Mouse (Mus musculus) MEL (cell line): ENCODE measurements around the gene Fmnl2. TPM values are rescaled to one million over a fixed set of nuclear protein-coding genes. Genes with fewer than 3 reads are reported as not detected.

ENCODE experiments used
- DNase-seq: peaks from one replicate; pipeline ENCODE4 v3.0.0; 2011; ENCODE audit warnings: low read depth, low spot score
- H3K27ac ChIP-seq: 2 replicates; pipeline ENCODE4 v1.5.1; 2012; ENCODE audit warnings: low read depth, mild to moderate bottlenecking, control low read depth, low read length, moderate library complexity; ENCODE audit not compliant: control insufficient read depth
- H3K27me3 ChIP-seq, 2 experiments: fragments of 150-350 bp in 1 of 2; sonication (generic) in 1 of 2; 2 replicates each; pipeline ENCODE4 v1.6.1; 2012; ENCODE audit warnings: low read length in 2 of 2, mild to moderate bottlenecking in 2 of 2, improper control_type of control experiment in 1 of 2, moderate library complexity in 1 of 2; ENCODE audit not compliant: insufficient read depth in 2 of 2, control insufficient read depth in 1 of 2
- H3K36me3 ChIP-seq, 2 experiments: 2 replicates each; pipeline ENCODE4 v1.6.1; 2012 to 2014; ENCODE audit warnings: low read length in 2 of 2, improper control_type of control experiment in 1 of 2, inconsistent platforms in 1 of 2, mild to moderate bottlenecking in 1 of 2; ENCODE audit not compliant: insufficient read depth in 2 of 2, control insufficient read depth in 1 of 2
- H3K4me1 ChIP-seq, 2 experiments: fragments of 150-350 bp in 1 of 2; sonication (generic) in 1 of 2; 2 replicates each; pipeline ENCODE4 v1.6.1; 2012; ENCODE audit warnings: low read length in 2 of 2, improper control_type of control experiment in 1 of 2, mild to moderate bottlenecking in 1 of 2; ENCODE audit not compliant: insufficient read depth in 2 of 2, control insufficient read depth in 1 of 2
- H3K4me3 ChIP-seq, 2 experiments: fragments of 150-350 bp in 1 of 2; sonication (generic) in 1 of 2; 2 replicates each; pipeline ENCODE4 v1.5.1; 2012; ENCODE audit warnings: low read depth in 2 of 2, low read length in 2 of 2, mild to moderate bottlenecking in 2 of 2, moderate library complexity in 2 of 2, control low read depth in 1 of 2, improper control_type of control experiment in 1 of 2; ENCODE audit not compliant: control insufficient read depth in 1 of 2, insufficient read depth in 1 of 2
- H3K79me2 ChIP-seq: 2 replicates; pipeline ENCODE4 v1.6.1; 2012; ENCODE audit warnings: mild to moderate bottlenecking, low read length, moderate library complexity; ENCODE audit not compliant: control insufficient read depth, poor library complexity, insufficient read depth
- H3K9ac ChIP-seq: 2 replicates; pipeline ENCODE4 v1.6.1; 2012; ENCODE audit warnings: low read depth, mild to moderate bottlenecking, control low read depth, low read length, moderate library complexity; ENCODE audit not compliant: control insufficient read depth, poor library complexity, severe bottlenecking
- H3K9me3 ChIP-seq: fragments of 150-350 bp; sonication (generic); replicated peaks from 2 replicates; pipeline ENCODE4 v1.6.1; 2012; ENCODE audit warnings: mild to moderate bottlenecking, low read length, improper control_type of control experiment, moderate library complexity; ENCODE audit not compliant: insufficient read depth
- BHLHE40 ChIP-seq: IDR thresholded peaks from 2 replicates; pipeline ENCODE4 v1.6.1; 2012; ENCODE audit warnings: low read depth, mild to moderate bottlenecking, inconsistent platforms, low read length, improper control_type of control experiment, borderline replicate concordance
- CHD1 ChIP-seq: IDR thresholded peaks from 2 replicates; pipeline ENCODE4 v1.6.1; 2012; ENCODE audit warnings: low read depth, mild to moderate bottlenecking, inconsistent platforms, low read length, improper control_type of control experiment
- CHD2 ChIP-seq: IDR thresholded peaks from 2 replicates; pipeline ENCODE4 v1.6.1; 2011; ENCODE audit warnings: low read length, improper control_type of control experiment
- CTCF ChIP-seq, 3 experiments: IDR thresholded peaks in 2 of 3; conservative IDR thresholded peaks in 1 of 3; 2 replicates each; pipeline ENCODE4 v1.5.1; 2011 to 2012; ENCODE audit warnings: low read length in 3 of 3, low read depth in 2 of 3, mild to moderate bottlenecking in 2 of 3, improper control_type of control experiment in 1 of 3, inconsistent platforms in 1 of 3, mixed read lengths in 1 of 3, moderate library complexity in 1 of 3; ENCODE audit not compliant: control insufficient read depth in 1 of 3, insufficient read depth in 1 of 3, poor library complexity in 1 of 3, severe bottlenecking in 1 of 3
- E2F4 ChIP-seq: IDR thresholded peaks from 2 replicates; pipeline ENCODE4 v1.6.1; 2011; ENCODE audit warnings: low read depth, low read length, improper control_type of control experiment, borderline replicate concordance
- ELF1 ChIP-seq: IDR thresholded peaks from 2 replicates; pipeline ENCODE4 v1.6.1; 2014; ENCODE audit warnings: low read depth, mild to moderate bottlenecking, inconsistent platforms, low read length, improper control_type of control experiment, moderate library complexity
- ETS1 ChIP-seq: IDR thresholded peaks from 2 replicates; pipeline ENCODE4 v1.6.1; 2012; ENCODE audit warnings: low read depth, mild to moderate bottlenecking, inconsistent platforms, low read length, improper control_type of control experiment, moderate library complexity
- GABPA ChIP-seq: IDR thresholded peaks from 2 replicates; pipeline ENCODE4 v1.6.1; 2012; ENCODE audit warnings: low read depth, mild to moderate bottlenecking, inconsistent platforms, low read length, improper control_type of control experiment, moderate library complexity
- GATA1 ChIP-seq: IDR thresholded peaks from 2 replicates; pipeline ENCODE4 v1.6.1; 2011; ENCODE audit warnings: low read depth, low read length, improper control_type of control experiment
- HCFC1 ChIP-seq: IDR thresholded peaks from 2 replicates; pipeline ENCODE4 v1.6.1; 2012; ENCODE audit warnings: low read depth, mild to moderate bottlenecking, inconsistent platforms, low read length, improper control_type of control experiment, moderate library complexity
- KAT2A ChIP-seq: conservative IDR thresholded peaks from 2 replicates; pipeline ENCODE4 v1.6.1; 2012; ENCODE audit warnings: low read depth, low read length, improper control_type of control experiment, inconsistent platforms
- MEF2A ChIP-seq: IDR thresholded peaks from 2 replicates; pipeline ENCODE4 v1.6.1; 2014; ENCODE audit warnings: low read depth, mild to moderate bottlenecking, inconsistent platforms, low read length, improper control_type of control experiment; ENCODE audit not compliant: poor library complexity, insufficient replicate concordance, severe bottlenecking; ENCODE audit errors: extremely low read depth
- MYB ChIP-seq: IDR thresholded peaks from 2 replicates; pipeline ENCODE4 v1.6.1; 2011; ENCODE audit warnings: mild to moderate bottlenecking, low read depth, low read length, improper control_type of control experiment
- MYC ChIP-seq: IDR thresholded peaks from 2 replicates; pipeline ENCODE4 v1.6.1; 2011; ENCODE audit warnings: low read depth, mild to moderate bottlenecking, low read length, improper control_type of control experiment, moderate library complexity
- NELFE ChIP-seq: IDR thresholded peaks from 2 replicates; pipeline ENCODE4 v1.6.1; 2011; ENCODE audit warnings: low read depth, low read length, improper control_type of control experiment
- NRF1 ChIP-seq: IDR thresholded peaks from 2 replicates; pipeline ENCODE4 v1.6.1; 2014; ENCODE audit warnings: low read depth, mild to moderate bottlenecking, inconsistent platforms, low read length, improper control_type of control experiment, moderate library complexity; ENCODE audit not compliant: poor library complexity, insufficient read depth, severe bottlenecking
- POLR2A ChIP-seq, 2 experiments: IDR thresholded peaks; 2 replicates each; pipeline ENCODE4 v1.6.1; 2011 to 2012; ENCODE audit warnings: low read length in 2 of 2, mild to moderate bottlenecking in 2 of 2, control low read depth in 1 of 2, improper control_type of control experiment in 1 of 2, low read depth in 1 of 2, moderate library complexity in 1 of 2; ENCODE audit not compliant: control insufficient read depth in 1 of 2, insufficient read depth in 1 of 2, poor library complexity in 1 of 2
- POLR2AphosphoS5 ChIP-seq: IDR thresholded peaks from 2 replicates; pipeline ENCODE4 v1.6.1; 2012; ENCODE audit warnings: low read depth, borderline replicate concordance, mild to moderate bottlenecking, inconsistent platforms, low read length, moderate library complexity, mixed read lengths
- RCOR1 ChIP-seq: IDR thresholded peaks from 2 replicates; pipeline ENCODE4 v1.6.1; 2012; ENCODE audit warnings: low read depth, mild to moderate bottlenecking, inconsistent platforms, low read length, improper control_type of control experiment
- SIN3A ChIP-seq: IDR thresholded peaks from 2 replicates; pipeline ENCODE4 v1.6.1; 2012; ENCODE audit warnings: low read length, improper control_type of control experiment, inconsistent platforms
- SMC3 ChIP-seq: IDR thresholded peaks from 2 replicates; pipeline ENCODE4 v1.6.1; 2011; ENCODE audit warnings: low read depth, low read length, improper control_type of control experiment
- TAL1 ChIP-seq: IDR thresholded peaks from 2 replicates; pipeline ENCODE4 v1.6.1; 2012; ENCODE audit warnings: mild to moderate bottlenecking, inconsistent platforms, low read length, moderate library complexity, mixed read lengths
- TBP ChIP-seq: IDR thresholded peaks from 2 replicates; pipeline ENCODE4 v1.8.0; 2011; ENCODE audit warnings: low read depth, low read length, improper control_type of control experiment
- TCF12 ChIP-seq: IDR thresholded peaks from 2 replicates; pipeline ENCODE4 v1.6.1; 2014; ENCODE audit warnings: low read depth, mild to moderate bottlenecking, inconsistent platforms, low read length, improper control_type of control experiment, moderate library complexity
- UBTF ChIP-seq: IDR thresholded peaks from 2 replicates; pipeline ENCODE4 v1.6.1; 2012; ENCODE audit warnings: low read depth, mild to moderate bottlenecking, inconsistent platforms, low read length, improper control_type of control experiment, moderate library complexity, borderline replicate concordance; ENCODE audit not compliant: insufficient read depth
- USF1 ChIP-seq: IDR thresholded peaks from 2 replicates; pipeline ENCODE4 v1.6.1; 2014; ENCODE audit warnings: low read depth, mild to moderate bottlenecking, inconsistent platforms, low read length, improper control_type of control experiment, moderate library complexity
- USF2 ChIP-seq, 2 experiments: IDR thresholded peaks; 2 replicates each; pipeline ENCODE4 v1.6.1; 2011 to 2012; ENCODE audit warnings: improper control_type of control experiment in 2 of 2, low read length in 2 of 2, borderline replicate concordance in 1 of 2, inconsistent platforms in 1 of 2, low read depth in 1 of 2, mild to moderate bottlenecking in 1 of 2; ENCODE audit not compliant: insufficient read depth in 1 of 2
- ZC3H11A ChIP-seq: IDR thresholded peaks from 2 replicates; pipeline ENCODE4 v1.6.1; 2012; ENCODE audit warnings: low read depth, mild to moderate bottlenecking, inconsistent platforms, low read length, improper control_type of control experiment
- ZMIZ1 ChIP-seq: IDR thresholded peaks from 2 replicates; pipeline ENCODE4 v1.6.1; 2012; ENCODE audit warnings: low read depth, mild to moderate bottlenecking, inconsistent platforms, low read length, improper control_type of control experiment, moderate library complexity
- ZNF384 ChIP-seq: IDR thresholded peaks from 2 replicates; pipeline ENCODE4 v1.6.1; 2012; ENCODE audit warnings: low read depth, mild to moderate bottlenecking, inconsistent platforms, low read length, improper control_type of control experiment
- polyA plus RNA-seq, 2 experiments: library from polyadenylated mRNA; stranded (reverse) in 1 of 2; unstranded in 1 of 2; fragments of >175 nt in 1 of 2; fragments of >200 nt in 1 of 2; gene quantifications; 2 replicates each; pipeline versions ENCODE4 v1.2.1 to v1.2.4; 2012; ENCODE audit warnings: low replicate concordance in 2 of 2, low read depth in 1 of 2; ENCODE audit not compliant: insufficient read length in 2 of 2, insufficient read depth in 1 of 2, missing spikeins in 1 of 2
- total RNA-seq: library from RNA; depleted of rRNA; stranded (reverse); fragments of 300-350 nt; gene quantifications from 2 replicates; pipeline ENCODE4 v1.2.3, GENCODE M21; 2012

Fmnl2 gene
- total and polyA plus RNA-seq, 3 experiments: not detected

- Histone ChIP-seq H3K27ac (no peak overlapping the region), H3K79me2 (no peaks in the 10 kb centered on the region), H3K9me3 (no peaks in the 10 kb centered on the region), H3K4me3 (no peak overlapping the region), H3K27me3 (no peaks in the 10 kb centered on the region), H3K36me3 (no peaks in the 10 kb centered on the region), H3K4me1 (no peaks in the 10 kb centered on the region), H3K9ac (no peak overlapping the region)
- DNase-seq: no peak
- no peak for TF ChIP-seq TBP
- no peak for TF ChIP-seq SMC3
- no peak for TF ChIP-seq NRF1
- no peak for TF ChIP-seq MEF2A
- no peak for TF ChIP-seq POLR2AphosphoS5
- no peak for TF ChIP-seq TAL1
- no peak for TF ChIP-seq TCF12
- no peak for TF ChIP-seq CTCF (IDR thresholded peaks at IDR 0.05 in 2 of 3, conservative IDR thresholded peaks at IDR 0.05 in 1 of 3; ENCODE audit: control insufficient read depth in 1 of 3, insufficient read depth in 1 of 3, low read depth in 2 of 3, low read length in 3 of 3, poor library complexity in 1 of 3, severe bottlenecking in 1 of 3)
- TF ChIP-seq GABPA: no peak
- TF ChIP-seq ETS1: no peak
- no peak for TF ChIP-seq ELF1
- TF ChIP-seq HCFC1: no peak
- TF ChIP-seq NELFE: no peak
- TF ChIP-seq RCOR1: no peak
- no peak for TF ChIP-seq UBTF
- no peak for TF ChIP-seq POLR2A (IDR thresholded peaks at IDR 0.05; ENCODE audit: control insufficient read depth in 1 of 2, insufficient read depth in 1 of 2, low read depth in 1 of 2, low read length in 2 of 2, poor library complexity in 1 of 2)
- no peak for TF ChIP-seq SIN3A
- TF ChIP-seq E2F4: no peak
- no peak for TF ChIP-seq CHD2
- no peak for TF ChIP-seq GATA1
- TF ChIP-seq, all 39 proteins: peak for 0
Measured at GRCm38 (mm10) chr2:52903228-52903963, 45.7 kb downstream of the Fmnl2 start.

DNA sequence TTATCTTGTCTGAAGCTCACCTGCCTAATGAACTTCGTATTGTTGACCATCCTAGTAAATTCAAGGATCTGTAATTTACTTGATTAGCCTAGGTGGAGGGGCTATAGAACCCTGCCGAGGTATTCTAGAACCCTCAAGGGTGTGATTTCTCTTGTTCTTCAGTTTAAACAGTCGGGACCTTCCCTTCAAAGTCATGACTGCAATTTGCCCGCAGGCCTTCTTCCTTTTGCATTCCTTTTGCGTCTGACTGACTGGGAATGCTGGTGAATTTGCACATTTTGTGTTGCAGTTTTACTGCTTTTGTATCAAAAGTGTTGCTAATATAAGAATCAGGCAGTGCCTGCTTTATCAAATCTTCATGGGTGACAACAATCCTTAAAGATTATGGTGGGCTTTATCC lies 46.9 kb downstream of the Fmnl2 start:
- Histone ChIP-seq H3K9ac (no peak overlapping the region), H3K79me2 (no peaks in the 10 kb centered on the region), H3K27me3 (no peaks in the 10 kb centered on the region), H3K4me1 (no peaks in the 10 kb centered on the region), H3K27ac (no peak overlapping the region), H3K36me3 (no peaks in the 10 kb centered on the region), H3K9me3 (no peaks in the 10 kb centered on the region), H3K4me3 (no peak overlapping the region)
- no peak for DNase-seq
- TF ChIP-seq SMC3 (no peak), ELF1 (no peak), MYB (no peak), SIN3A (no peak), TCF12 (no peak), USF2 (IDR thresholded peaks at IDR 0.05; ENCODE audit: borderline replicate concordance in 1 of 2, insufficient read depth in 1 of 2, low read depth in 1 of 2, low read length in 2 of 2) (no peak), USF1 (no peak), RCOR1 (no peak), BHLHE40 (no peak), GATA1 (no peak), TBP (no peak), NRF1 (no peak), ZMIZ1 (no peak), ZC3H11A (no peak), ZNF384 (no peak), MYC (no peak), KAT2A (no peak), TAL1 (no peak), CHD1 (no peak)
